Mouse (Mus musculus): ENCODE measurements around the gene Cfap52. TPM values are rescaled to one million over a fixed set of nuclear protein-coding genes. Genes with fewer than 3 reads are reported as not detected.
A peak's percentile ranks its signal among the peaks of the same experiment; 100 is the strongest.

The Cfap52 gene
- polyA plus RNA-seq, 1 experiment from 2014 or later: 0.42 TPM

DNA sequence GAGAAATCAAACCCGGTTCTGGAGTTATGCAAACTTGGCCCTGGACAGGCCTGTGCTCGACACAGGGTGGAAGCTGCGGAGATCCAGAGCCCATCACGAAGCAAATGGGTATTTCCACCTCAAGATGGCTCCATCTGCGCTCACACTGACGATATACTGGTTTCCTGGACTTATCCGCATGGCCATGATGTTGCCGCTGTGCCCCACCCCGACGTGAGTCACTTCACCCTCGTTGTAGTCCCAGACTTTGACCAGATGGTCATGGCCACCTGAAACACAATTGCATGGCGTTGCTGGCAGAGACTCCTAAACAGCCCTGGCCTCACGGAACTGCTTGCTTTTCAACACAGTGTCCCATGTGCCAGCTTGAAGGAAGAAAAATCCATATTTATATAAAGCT, 40.5 kb downstream of the Cfap52 start:
- Histone ChIP-seq H3K4me2 (no peak overlapping the region), H3K36me3 (no peaks in the 10 kb centered on the region), H3K4me3 (no peak overlapping the region), H3K27ac (no peak overlapping the region), H3K27me3 (no peaks in the 10 kb centered on the region), H3K9me3 (replicated peaks) (no peaks in the 10 kb centered on the region), H3K4me1 (replicated peaks) (peaks cover 10% of the 10 kb centered on the region), H3K9ac (no peak overlapping the region)
- 83% methylated on average over 13 of the region's 13 CpGs for WGBS
- ATAC-seq (replicated peaks; ENCODE audit: insufficient number of reproducible peaks, insufficient read depth, low FRiP score, low read depth): no peak

GRCm38 (mm10) chr11:67923720-67924119, 41.7 kb downstream of the Cfap52 start:
- Histone ChIP-seq H3K4me1 (replicated peaks) (peaks cover 10% of the 10 kb centered on the region), H3K27ac (no peak overlapping the region), H3K9ac (no peak overlapping the region), H3K4me2 (no peak overlapping the region), H3K4me3 (no peak overlapping the region), H3K9me3 (replicated peaks) (no peaks in the 10 kb centered on the region), H3K36me3 (no peaks in the 10 kb centered on the region), H3K27me3 (no peaks in the 10 kb centered on the region)
- ATAC-seq (replicated peaks; ENCODE audit: insufficient number of reproducible peaks, insufficient read depth, low FRiP score, low read depth): no peak
- 88% methylated on average over 5 of the region's 5 CpGs for WGBS

GRCm38 (mm10) chr11:67922755-67923125, 42.7 kb downstream of the Cfap52 start:
- Histone ChIP-seq H3K9me3 (replicated peaks) (no peaks in the 10 kb centered on the region), H3K27ac (peak overlapping the region; percentile 66), H3K9ac (peak overlapping the region; percentile 66), H3K4me3 (peak overlapping the region; percentile 61), H3K27me3 (no peaks in the 10 kb centered on the region), H3K4me1 (replicated peaks) (peaks cover 10% of the 10 kb centered on the region), H3K36me3 (no peaks in the 10 kb centered on the region), H3K4me2 (peak overlapping the region; percentile 98)
- under 1% methylated on average over 12 of the region's 12 CpGs for WGBS
- ATAC-seq (replicated peaks; ENCODE audit: insufficient number of reproducible peaks, insufficient read depth, low FRiP score, low read depth): peak; percentile 70; the same call in 1 of the 2 replicates

DNA sequence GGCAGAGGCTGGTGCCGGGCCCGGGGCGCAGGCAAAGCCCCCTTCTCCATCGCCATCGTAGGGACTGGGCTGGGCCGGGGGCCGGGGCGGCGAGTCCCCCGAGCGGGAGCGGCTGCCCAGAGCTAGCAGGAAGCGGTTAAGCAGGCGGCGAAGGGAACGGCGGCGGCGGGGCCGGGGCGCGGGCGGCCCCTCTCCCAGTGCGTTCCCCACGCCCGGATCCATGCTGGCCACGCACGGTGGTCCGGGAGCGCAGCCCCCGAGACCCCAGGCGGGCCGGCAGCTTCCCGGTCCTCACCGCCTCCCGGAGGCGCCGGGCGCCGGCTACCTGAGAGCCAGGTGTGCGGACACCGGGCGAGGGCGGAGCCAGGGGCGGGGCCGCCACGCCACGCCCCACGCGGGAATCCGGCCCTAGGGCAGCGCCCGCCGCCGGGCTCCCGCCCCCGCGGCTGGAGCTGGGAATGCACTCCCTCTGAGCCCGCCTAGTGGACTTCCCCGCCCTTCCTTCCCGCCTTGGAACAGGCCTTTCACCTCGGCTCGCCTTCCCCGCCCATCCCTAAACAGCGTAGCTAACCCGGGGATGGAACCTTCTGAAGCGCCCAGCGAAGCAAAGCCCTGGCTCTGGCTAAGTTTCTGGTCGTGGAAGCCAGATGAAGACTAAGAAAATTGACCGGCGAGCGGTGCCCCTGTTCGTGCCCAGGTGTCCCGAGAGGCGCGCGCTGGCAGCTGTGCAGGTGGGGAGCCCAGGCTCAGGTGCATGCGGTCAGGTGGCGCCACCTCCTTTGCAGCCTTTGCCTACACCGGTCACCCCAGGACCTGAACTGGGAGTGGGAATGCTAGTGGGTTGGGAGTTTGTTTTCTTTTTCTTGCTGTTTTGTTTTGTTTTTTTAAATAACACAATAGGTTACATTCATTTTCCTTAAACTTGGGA, 43.4 kb downstream of the Cfap52 start, which contains the start of gene Usp43:
Gene Usp43 (minus strand): TSS at position 327 of the 928 bp plus-strand sequence.
- Histone ChIP-seq H3K4me1 (replicated peaks) (peaks cover 10% of the 10 kb centered on the region), H3K4me2 (peak within 1 kb of the TSS; percentile 98), H3K27ac (peak within 1 kb of the TSS; percentile 66), H3K36me3 (no peaks in the 10 kb centered on the region), H3K4me3 (peak within 1 kb of the TSS; percentile 61), H3K27me3 (no peaks in the 10 kb centered on the region), H3K9ac (peak within 1 kb of the TSS; percentile 66), H3K9me3 (replicated peaks) (no peaks in the 10 kb centered on the region)
- peak; percentile 82 for ATAC-seq (replicated peaks; ENCODE audit: insufficient number of reproducible peaks, insufficient read depth, low FRiP score, low read depth)
- WGBS: under 1% methylated on average over 74 of the region's 80 CpGs

GRCm38 (mm10) chr11:67921091-67921826, 44.2 kb downstream of the Cfap52 start:
- H3K4me3 ChIP-seq: peak overlapping the region; percentile 61
- H3K4me2 ChIP-seq: peak overlapping the region; percentile 98
- H3K27me3 ChIP-seq: no peaks in the 10 kb centered on the region
- H3K36me3 ChIP-seq: no peaks in the 10 kb centered on the region
- 3% methylated on average over 47 of the region's 47 CpGs for WGBS
- peak overlapping the region; percentile 47 for H3K27ac ChIP-seq
- H3K9me3 ChIP-seq (replicated peaks): no peaks in the 10 kb centered on the region
- peaks cover 6% of the 10 kb centered on the region for H3K4me1 ChIP-seq (replicated peaks)
- peak overlapping the region; percentile 66 for H3K9ac ChIP-seq
- ATAC-seq (replicated peaks; ENCODE audit: insufficient number of reproducible peaks, insufficient read depth, low FRiP score, low read depth): peak; percentile 71

- no peak overlapping the region for H3K27ac ChIP-seq
- 40% methylated on average over 9 of the region's 9 CpGs for WGBS
Measured at GRCm38 (mm10) chr11:67920226-67920960, 45.1 kb downstream of the Cfap52 start.

GRCm38 (mm10) chr11:67919593-67919992, 45.9 kb downstream of the Cfap52 start:
- Histone ChIP-seq H3K27me3 (no peaks in the 10 kb centered on the region), H3K4me1 (replicated peaks) (peaks cover 6% of the 10 kb centered on the region), H3K4me2 (no peak overlapping the region), H3K36me3 (no peaks in the 10 kb centered on the region), H3K27ac (no peak overlapping the region), H3K4me3 (no peak overlapping the region), H3K9me3 (replicated peaks) (no peaks in the 10 kb centered on the region), H3K9ac (no peak overlapping the region)
- 57% methylated on average over 5 of the region's 5 CpGs for WGBS
- ATAC-seq (replicated peaks; ENCODE audit: insufficient number of reproducible peaks, insufficient read depth, low FRiP score, low read depth): no peak

More at GRCm38 (mm10) chr11:67920226-67920960, 45.1 kb downstream of the Cfap52 start:
- Histone ChIP-seq H3K4me2 (peak overlapping the region; percentile 98), H3K4me3 (peak overlapping the region; percentile 61; the same call in 1 of the 2 replicates), H3K4me1 (replicated peaks) (peaks cover 6% of the 10 kb centered on the region), H3K36me3 (no peaks in the 10 kb centered on the region), H3K9ac (no peak overlapping the region), H3K27me3 (no peaks in the 10 kb centered on the region), H3K9me3 (replicated peaks) (no peaks in the 10 kb centered on the region)
- ATAC-seq (replicated peaks; ENCODE audit: insufficient number of reproducible peaks, insufficient read depth, low FRiP score, low read depth): no peak

DNA sequence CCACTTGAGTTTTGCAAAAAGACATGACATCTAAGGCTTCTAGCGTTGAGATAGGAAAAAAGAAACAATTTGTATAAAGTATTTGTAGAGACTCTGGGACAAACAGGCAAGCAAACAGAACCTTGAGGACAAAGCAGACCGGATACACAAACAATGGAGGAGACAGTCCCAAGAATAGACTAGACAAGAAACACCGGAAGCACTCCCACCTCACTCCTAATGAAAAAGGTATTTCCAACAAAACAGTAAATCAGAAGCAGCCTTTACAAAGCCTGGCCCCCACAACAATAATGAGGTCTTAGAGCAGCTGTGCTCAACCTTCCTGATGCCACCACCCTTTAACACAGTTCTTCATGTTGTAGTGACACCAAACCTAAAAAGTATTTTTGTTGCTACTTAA, 48.3 kb downstream of the Cfap52 start:
- H3K4me3 ChIP-seq: no peak overlapping the region
- ATAC-seq (replicated peaks; ENCODE audit: insufficient number of reproducible peaks, insufficient read depth, low FRiP score, low read depth): no peak
- 70% methylated on average over 3 of the region's 3 CpGs for WGBS
- peaks cover 12% of the 10 kb centered on the region for H3K4me1 ChIP-seq (replicated peaks)
- no peaks in the 10 kb centered on the region for H3K27me3 ChIP-seq
- H3K27ac ChIP-seq: no peak overlapping the region
- H3K9me3 ChIP-seq (replicated peaks): no peaks in the 10 kb centered on the region
- no peak overlapping the region for H3K4me2 ChIP-seq
- H3K36me3 ChIP-seq: no peaks in the 10 kb centered on the region
- H3K9ac ChIP-seq: no peak overlapping the region

DNA sequence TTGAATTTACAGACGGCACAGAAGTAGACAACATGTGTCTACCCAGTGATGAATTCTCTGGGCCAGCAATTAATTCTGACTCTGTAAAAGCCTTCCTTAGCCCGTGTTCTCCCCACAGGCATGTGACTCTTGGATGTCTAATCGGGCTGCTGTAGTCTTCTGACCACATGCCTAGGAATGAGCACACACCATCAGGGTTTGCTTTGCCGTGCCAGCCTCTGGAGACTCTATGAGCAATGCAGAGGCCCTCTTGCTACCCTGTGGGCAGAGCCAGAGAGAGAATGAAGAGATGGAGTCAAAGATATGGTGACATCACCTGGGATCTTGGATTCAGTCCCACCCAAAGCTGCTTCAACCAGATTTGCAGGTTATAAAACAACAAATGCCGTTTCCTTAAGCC, 54.4 kb downstream of the Cfap52 start:
- Histone ChIP-seq H3K4me3 (no peak overlapping the region), H3K9me3 (replicated peaks) (no peaks in the 10 kb centered on the region), H3K27me3 (no peaks in the 10 kb centered on the region), H3K4me2 (no peak overlapping the region), H3K36me3 (no peaks in the 10 kb centered on the region), H3K27ac (no peak overlapping the region), H3K9ac (no peak overlapping the region), H3K4me1 (replicated peaks) (0 out of 2 replicates have a peak, but pooled peaks cover 6% of the 10 kb centered on the region)
- 81% methylated on average over 5 of the region's 5 CpGs for WGBS
- no peak for ATAC-seq (replicated peaks; ENCODE audit: insufficient number of reproducible peaks, insufficient read depth, low FRiP score, low read depth)

DNA sequence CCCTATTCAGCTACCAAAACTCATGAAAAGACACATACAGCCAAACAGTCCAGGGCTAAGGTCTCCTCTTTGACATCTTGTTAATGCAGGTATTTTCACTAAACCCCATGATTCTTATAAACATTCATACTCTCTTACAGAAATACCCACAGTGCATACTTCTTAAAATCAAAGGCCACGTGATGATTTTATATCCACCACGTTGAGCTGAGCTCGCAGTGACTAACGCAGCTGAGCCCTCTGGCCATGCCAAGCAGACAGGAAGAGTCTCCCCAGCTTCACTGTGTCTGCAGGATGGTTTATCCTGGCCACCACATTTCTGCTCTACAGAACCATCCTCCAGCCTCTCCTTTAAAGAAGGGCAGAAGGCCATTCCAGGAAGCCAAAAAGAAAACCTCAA, 61.7 kb downstream of the Cfap52 start:
- Histone ChIP-seq H3K9me3 (replicated peaks) (no peaks in the 10 kb centered on the region), H3K27ac (no peak overlapping the region), H3K4me3 (no peak overlapping the region), H3K4me1 (replicated peaks) (no peaks in the 10 kb centered on the region), H3K9ac (no peak overlapping the region), H3K36me3 (no peaks in the 10 kb centered on the region), H3K4me2 (no peak overlapping the region), H3K27me3 (no peaks in the 10 kb centered on the region)
- 87% methylated on average over 4 of the region's 4 CpGs for WGBS
- no peak for ATAC-seq (replicated peaks; ENCODE audit: insufficient number of reproducible peaks, insufficient read depth, low FRiP score, low read depth)
